Mouse (Mus musculus): Measurements from ENCODE around the gene Orc4. TPM values are rescaled to one million over a fixed set of nuclear protein-coding genes. Genes with fewer than 3 reads are reported as not detected.
"Not testable (repeated sequence)": the region's sequence is repeated elsewhere in the genome, so short reads cannot be mapped to it uniquely, and the experiment has no call there.

Orc4 gene
- 10 to 100 TPM; 25.5 to 28.1 TPM for total RNA-seq (2021)
- long read RNA-seq, experiment 1, full-length matches to known transcripts = 10 of 24 reads
- long read RNA-seq, experiment 1, partial matches to known transcripts = 0 of 24 reads
- long read RNA-seq, experiment 1, other reads (novel, unspliced or antisense) = 14 of 24 reads
- long read RNA-seq, experiment 2, full-length matches to known transcripts = 21 of 37 reads
- long read RNA-seq, experiment 2, partial matches to known transcripts = 4 of 37 reads
- long read RNA-seq, experiment 2, other reads (novel, unspliced or antisense) = 12 of 37 reads

GRCm38 (mm10) chr2:48950252-48950315 is at the start of gene Orc4:
Gene Orc4, minus strand, starts transcription at chr2:48950277.
- no peak for DNase-seq

- DNase-seq = no peak
These were observed 40.2 kb upstream of the Orc4 start for GRCm38 (mm10) chr2:48990322-48990721.

GRCm38 (mm10) chr2:48978920-48979319 is 28.8 kb upstream of the Orc4 start:
- no peak for DNase-seq

GRCm38 (mm10) chr2:48956591-48956990 is 6.5 kb upstream of the Orc4 start:
- no peak for DNase-seq

- DNase-seq = no peak
These were observed 321 bp upstream of the Orc4 start for GRCm38 (mm10) chr2:48950316-48950880.

GRCm38 (mm10) chr2:48949743-48950251 is 280 bp downstream of the Orc4 start:
- DNase-seq = peak; percentile 34

GRCm38 (mm10) chr2:48948841-48949584 is 1.1 kb downstream of the Orc4 start, which contains the start of gene Mbd5:
Gene Mbd5, plus strand, starts transcription at chr2:48949508.
- peak; percentile 100 for DNase-seq

- DNase-seq = no peak
These were observed 2.3 kb downstream of the Orc4 start for GRCm38 (mm10) chr2:48947761-48948160.

- DNase-seq = no peak
These were observed 15.0 kb downstream of the Orc4 start for GRCm38 (mm10) chr2:48935058-48935457.

- no peak for DNase-seq
These were observed 34.2 kb downstream of the Orc4 start for GRCm38 (mm10) chr2:48915832-48916231.

- DNase-seq = no peak
These were observed 35.9 kb downstream of the Orc4 start for GRCm38 (mm10) chr2:48914185-48914584.

GRCm38 (mm10) chr2:48908866-48909265 is 41.2 kb downstream of the Orc4 start:
- DNase-seq = no peak

- DNase-seq = no peak
These were observed 54.9 kb downstream of the Orc4 start for GRCm38 (mm10) chr2:48895186-48895585.

GRCm38 (mm10) chr2:48885945-48886344 is 64.1 kb downstream of the Orc4 start:
- peak; percentile 13 for DNase-seq

- DNase-seq = no peak
These were observed 81.7 kb downstream of the Orc4 start for GRCm38 (mm10) chr2:48868199-48868913.

GRCm38 (mm10) chr2:48865596-48865995 is 84.5 kb downstream of the Orc4 start:
- not testable (repeated sequence) for DNase-seq

Other genes starting within 250 kb of the Orc4 start
- gene Acvr2a, start 136.2 kb downstream of the Orc4 start, total RNA-seq (2021) = 10 to 100 TPM; 13.4 to 19.4 TPM
- 10 to 100 TPM; 25.9 to 29.1 TPM for gene Mbd5, start 769 bp downstream of the Orc4 start, total RNA-seq (2021)

Data from gastrocnemius, postnatal 25 days (tissue).